Mouse (Mus musculus) cerebellum, adult (tissue): ENCODE results near the gene Sar1a.
A peak's percentile ranks its signal among the peaks of the same experiment; 100 is the strongest.

Experiments used
- ATAC-seq: cut with Nextera tagmentation; 2 replicates; pipeline ENCODE4 v1.9.2; 2017; ENCODE audit warnings: mild to moderate bottlenecking, moderate library complexity, mixed read lengths; ENCODE audit not compliant: insufficient number of reproducible peaks, low FRiP score, low TSS enrichment

Sar1a gene

GRCm38 (mm10) chr10:61675935-61676334, 4.2 kb upstream of the Sar1a start:
- no peak for ATAC-seq

GRCm38 (mm10) chr10:61679545-61679944, 554 bp upstream of the Sar1a start:
- ATAC-seq: 0 out of 2 replicates have a peak, but pooled peaks have one; percentile 2

GRCm38 (mm10) chr10:61689405-61689804, 9.3 kb downstream of the Sar1a start:
- no peak for ATAC-seq

GRCm38 (mm10) chr10:61693563-61693962, 13.5 kb downstream of the Sar1a start:
- ATAC-seq: no peak

- peak; percentile 90 for ATAC-seq
These were observed 15.0 kb downstream of the Sar1a start, which contains the start of gene Tysnd1 for GRCm38 (mm10) chr10:61694870-61695670. Gene Tysnd1 (plus strand): TSS chr10:61695514.

- ATAC-seq: no peak; the same call in 1 of the 2 replicates
These were observed 15.8 kb downstream of the Sar1a start for GRCm38 (mm10) chr10:61695703-61696559.

- ATAC-seq: no peak
These were observed 16.4 kb downstream of the Sar1a start for GRCm38 (mm10) chr10:61696560-61696823.

GRCm38 (mm10) chr10:61697028-61697427, 16.9 kb downstream of the Sar1a start:
- no peak for ATAC-seq

- no peak for ATAC-seq
These were observed 24.6 kb downstream of the Sar1a start for GRCm38 (mm10) chr10:61704663-61705062.

- no peak for ATAC-seq
These were observed 26.6 kb downstream of the Sar1a start for GRCm38 (mm10) chr10:61706412-61707375.

GRCm38 (mm10) chr10:61713601-61714000, 33.5 kb downstream of the Sar1a start:
- no peak for ATAC-seq

- ATAC-seq: no peak
These were observed 34.0 kb downstream of the Sar1a start for GRCm38 (mm10) chr10:61714146-61714545.

- peak; percentile 69 for ATAC-seq
These were observed 34.8 kb downstream of the Sar1a start, which contains the start of gene Aifm2 for GRCm38 (mm10) chr10:61714771-61715461. Gene Aifm2 (plus strand): TSS chr10:61715263.

GRCm38 (mm10) chr10:61715462-61715837, 35.4 kb downstream of the Sar1a start:
- no peak for ATAC-seq

GRCm38 (mm10) chr10:61715996-61716864, 36.1 kb downstream of the Sar1a start:
- no peak for ATAC-seq

GRCm38 (mm10) chr10:61717406-61718296, 37.6 kb downstream of the Sar1a start:
- no peak for ATAC-seq

- no peak for ATAC-seq
These were observed 40.2 kb downstream of the Sar1a start for GRCm38 (mm10) chr10:61720331-61720730.

GRCm38 (mm10) chr10:61722215-61722614, 42.1 kb downstream of the Sar1a start:
- ATAC-seq: no peak
